Mouse (Mus musculus): ENCODE data around the gene 2310034C09Rik. TPM values are rescaled to one million over a fixed set of nuclear protein-coding genes. Genes with fewer than 3 reads are reported as not detected.
"Not testable (repeated sequence)": the region's sequence is repeated elsewhere in the genome, so short reads cannot be mapped to it uniquely, and the experiment has no call there.

The 2310034C09Rik gene
- polyA plus RNA-seq (2012; rRNA removed): not detected in 2 replicates

GRCm38 (mm10) chr16:88758547-88758946 is at the start of gene 2310034C09Rik:
Gene 2310034C09Rik (plus strand): TSS chr16:88758847.
- not testable (repeated sequence) for DNase-seq (ENCODE audit: low read depth)

DNA sequence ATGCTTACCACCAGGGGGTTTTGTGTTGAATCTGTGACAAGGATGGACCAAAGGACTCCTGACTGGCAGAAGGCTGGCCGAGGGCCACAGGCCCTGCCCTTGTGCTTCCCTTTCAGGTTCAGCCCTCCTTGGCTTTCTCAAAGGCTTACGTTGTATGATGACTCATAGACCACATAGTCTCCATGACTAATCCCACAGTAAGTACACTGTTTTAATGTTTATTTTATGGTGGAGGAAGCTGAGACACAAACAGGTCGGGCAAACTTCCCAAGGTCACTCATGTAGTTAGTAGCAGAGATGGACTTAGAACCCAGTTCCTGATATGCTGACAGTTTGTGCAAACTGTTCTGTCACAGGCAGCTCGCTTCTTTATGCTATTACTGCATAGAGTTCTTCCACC is 47.9 kb upstream of the 2310034C09Rik start:
- no peak for DNase-seq (ENCODE audit: low read depth)

- no peak for DNase-seq (ENCODE audit: low read depth)
These were observed 47.4 kb upstream of the 2310034C09Rik start for GRCm38 (mm10) chr16:88711245-88711644.

DNA sequence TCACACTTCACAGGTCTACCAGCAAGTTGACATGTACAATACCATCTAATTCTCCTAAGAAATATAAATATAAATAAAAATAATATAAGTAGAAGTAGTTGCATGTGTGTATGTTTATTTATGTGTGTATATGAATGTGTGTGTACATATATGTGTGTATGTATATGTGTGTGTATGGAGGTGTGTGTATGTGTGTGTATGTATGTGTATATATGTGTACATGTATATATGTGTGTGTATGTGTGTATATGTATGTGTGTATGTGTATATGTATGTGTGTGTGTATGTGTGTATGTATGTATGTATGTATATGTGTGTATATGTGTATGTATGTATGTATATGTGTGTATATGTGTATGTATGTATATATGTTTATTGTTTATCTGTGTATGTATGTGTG is 42.1 kb upstream of the 2310034C09Rik start:
- no peak for DNase-seq (ENCODE audit: low read depth)

DNA sequence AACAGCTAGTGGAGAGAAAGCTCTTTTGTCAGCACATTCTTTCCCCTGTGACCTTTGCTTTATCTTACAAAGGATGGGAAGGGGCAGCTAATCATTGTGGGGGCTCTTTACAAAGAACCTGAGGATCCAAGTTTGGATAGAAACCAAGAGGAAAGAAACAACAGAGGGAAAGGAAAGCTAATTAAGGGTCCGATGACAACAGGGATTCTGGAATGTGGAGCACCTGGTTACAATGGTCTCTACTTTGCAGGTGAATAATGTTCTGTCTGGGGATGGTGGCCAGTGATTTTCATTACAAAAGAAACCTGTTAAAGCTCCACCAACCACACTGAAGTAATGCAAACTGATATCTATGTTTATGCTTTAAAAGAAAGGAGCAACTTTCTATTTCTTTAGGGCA is 38.6 kb upstream of the 2310034C09Rik start:
- DNase-seq (ENCODE audit: low read depth): no peak

- DNase-seq (ENCODE audit: low read depth): no peak
These were observed 29.8 kb upstream of the 2310034C09Rik start, which contains the start of gene Krtap13-1 for GRCm38 (mm10) chr16:88728812-88729275. Gene Krtap13-1 (plus strand): TSS chr16:88728862.

- DNase-seq (ENCODE audit: low read depth): no peak
These were observed 23.3 kb upstream of the 2310034C09Rik start for GRCm38 (mm10) chr16:88735391-88735790.

DNA sequence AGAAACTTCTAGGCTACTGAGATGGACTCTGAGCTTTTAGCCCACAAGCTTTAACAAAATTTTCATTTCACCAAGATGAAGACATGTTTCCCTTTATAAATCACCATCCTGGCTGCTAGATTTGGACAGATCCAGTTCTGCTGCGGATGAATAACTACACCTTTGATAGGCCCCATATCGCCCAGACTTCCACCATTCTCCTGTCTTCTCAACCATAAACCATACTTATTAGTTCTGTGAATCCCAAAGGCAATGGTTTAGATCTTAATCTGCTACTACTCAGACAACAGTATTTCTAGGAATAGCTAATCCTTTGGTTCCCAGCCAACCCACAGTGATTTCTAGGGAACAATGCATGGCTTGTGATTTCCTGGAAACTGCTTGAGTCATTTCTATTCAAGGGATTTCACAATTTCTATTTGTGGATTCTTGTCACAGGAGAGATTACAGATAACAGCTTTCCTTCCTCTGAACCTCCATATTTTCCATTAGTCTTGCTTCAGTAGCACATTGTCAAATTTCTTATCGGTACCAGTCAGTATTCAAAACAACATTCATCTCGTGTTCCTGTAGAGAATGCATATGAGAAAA is 13.8 kb upstream of the 2310034C09Rik start:
- peak; percentile 65 for DNase-seq (ENCODE audit: low read depth)

DNA sequence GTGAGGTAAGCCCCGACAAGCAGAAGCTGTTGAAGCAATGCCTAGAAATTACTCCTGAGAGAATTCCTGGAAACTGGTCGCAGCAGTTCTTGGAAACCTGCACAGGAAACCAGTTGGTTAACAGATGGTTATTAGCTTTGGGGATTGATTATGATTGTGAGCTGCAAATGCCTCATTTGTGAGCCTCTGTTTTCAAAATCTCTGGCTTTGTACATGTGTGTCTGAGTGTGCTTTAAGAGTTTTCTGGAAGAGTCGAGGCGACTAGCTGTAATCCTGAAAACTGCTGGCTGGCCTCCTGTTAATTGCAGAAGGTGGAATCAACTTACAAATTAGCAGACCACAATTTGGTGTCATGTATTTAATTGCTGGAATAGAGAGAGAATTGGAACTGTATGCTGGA is 10.7 kb upstream of the 2310034C09Rik start:
- DNase-seq (ENCODE audit: low read depth): no peak

- DNase-seq (ENCODE audit: low read depth): not testable (repeated sequence)
These were observed 7.1 kb upstream of the 2310034C09Rik start, which contains the start of gene Krtap13 for GRCm38 (mm10) chr16:88751535-88751934. Gene Krtap13 (minus strand): TSS chr16:88751635.

- no peak for DNase-seq (ENCODE audit: low read depth)
These were observed 15.5 kb downstream of the 2310034C09Rik start, which contains the start of gene 2310057N15Rik for GRCm38 (mm10) chr16:88774106-88774505. Gene 2310057N15Rik (minus strand): TSS chr16:88774206.

- no peak for DNase-seq (ENCODE audit: low read depth)
These were observed 18.9 kb downstream of the 2310034C09Rik start, which contains the start of gene Gm5965 for GRCm38 (mm10) chr16:88777596-88777995. Gene Gm5965 (plus strand): TSS chr16:88777896.

- DNase-seq (ENCODE audit: low read depth): no peak
These were observed 28.1 kb downstream of the 2310034C09Rik start for GRCm38 (mm10) chr16:88786786-88787185.

Other genes starting within 250 kb of the 2310034C09Rik start
- 40.6 and 42.3 TPM in 2 replicates for gene Cldn8, start 195.7 kb upstream of the 2310034C09Rik start, polyA plus RNA-seq (2012; rRNA removed)
- gene Krtap24-1, start 146.6 kb upstream of the 2310034C09Rik start, polyA plus RNA-seq (2012; rRNA removed): not detected in 2 replicates
- not detected in 2 replicates for gene 2310079G19Rik, start 131.2 kb upstream of the 2310034C09Rik start, polyA plus RNA-seq (2012; rRNA removed)
- gene Krtap26-1, start 111.1 kb upstream of the 2310034C09Rik start, polyA plus RNA-seq (2012; rRNA removed): not detected in 2 replicates
- not detected in 2 replicates for gene Krtap27-1, start 87.2 kb upstream of the 2310034C09Rik start, polyA plus RNA-seq (2012; rRNA removed)
- gene 2310061N02Rik, start 50.9 kb upstream of the 2310034C09Rik start, polyA plus RNA-seq (2012; rRNA removed): not detected in 2 replicates
- not detected in 2 replicates for gene Krtap13-1, start 30.0 kb upstream of the 2310034C09Rik start, polyA plus RNA-seq (2012; rRNA removed)
- not detected in 2 replicates for gene Krtap13, start 7.2 kb upstream of the 2310034C09Rik start, polyA plus RNA-seq (2012; rRNA removed)
- gene 2310057N15Rik, start 15.4 kb downstream of the 2310034C09Rik start, polyA plus RNA-seq (2012; rRNA removed): not detected in 2 replicates
- gene Gm5965, start 19.0 kb downstream of the 2310034C09Rik start, polyA plus RNA-seq (2012; rRNA removed): not detected in 2 replicates
- not detected in 2 replicates for gene Gm20741, start 53.4 kb downstream of the 2310034C09Rik start, polyA plus RNA-seq (2012; rRNA removed)
- not detected in 2 replicates for gene Krtap15, start 61.4 kb downstream of the 2310034C09Rik start, polyA plus RNA-seq (2012; rRNA removed)
- gene Krtap14, start 67.3 kb downstream of the 2310034C09Rik start, polyA plus RNA-seq (2012; rRNA removed): not detected in 2 replicates
- not detected in 2 replicates for gene Krtap19-1, start 110.6 kb downstream of the 2310034C09Rik start, polyA plus RNA-seq (2012; rRNA removed)
- gene Krtap19-2, start 115.4 kb downstream of the 2310034C09Rik start, polyA plus RNA-seq (2012; rRNA removed): not detected in 2 replicates
- gene Krtap19-3, start 119.2 kb downstream of the 2310034C09Rik start, polyA plus RNA-seq (2012; rRNA removed): not detected in 2 replicates
- not detected in 2 replicates for gene Krtap19-4, start 126.2 kb downstream of the 2310034C09Rik start, polyA plus RNA-seq (2012; rRNA removed)
- gene Krtap19-5, start 137.6 kb downstream of the 2310034C09Rik start, polyA plus RNA-seq (2012; rRNA removed): not detected in 2 replicates
- not detected in 2 replicates for gene Krtap19-9b, start 173.4 kb downstream of the 2310034C09Rik start, polyA plus RNA-seq (2012; rRNA removed)
- not detected in 2 replicates for gene Krtap16-3, start 204.0 kb downstream of the 2310034C09Rik start, polyA plus RNA-seq (2012; rRNA removed)